Mouse (Mus musculus) lung, postnatal 0 days (tissue): ENCODE measurements around the gene Ttc7. TPM values are rescaled to one million over a fixed set of nuclear protein-coding genes. Genes with fewer than 3 reads are reported as not detected.

Experiments used
- ATAC-seq: fragments of 200-750 bp; cut with Nextera tagmentation; 2 replicates; pipeline ENCODE4 v1.8.0; 2017; ENCODE audit warnings: moderate library complexity
- DNase-seq: peaks from one replicate; pipeline ENCODE4 v3.0.0-alpha.2; 2016; ENCODE audit warnings: low spot score
- H3K27ac ChIP-seq: fragments of 300-500 bp; sonication (generic); 2 replicates; pipeline ENCODE4 v1.5.1; 2014; ENCODE audit warnings: antibody characterized with exemption, mild to moderate bottlenecking, low read length, mixed read lengths
- H3K27me3 ChIP-seq: fragments of 300-500 bp; sonication (generic); replicated peaks from 2 replicates; pipeline ENCODE4 v1.6.1; 2014; ENCODE audit warnings: low read length, mixed read lengths; ENCODE audit not compliant: insufficient read depth
- H3K36me3 ChIP-seq: fragments of 300-500 bp; sonication (generic); 2 replicates; pipeline ENCODE4 v1.6.1; 2014; ENCODE audit warnings: low read length, mixed read lengths; ENCODE audit not compliant: insufficient read depth
- H3K4me1 ChIP-seq: fragments of 300-500 bp; sonication (generic); 2 replicates; pipeline ENCODE4 v1.6.1; 2014; ENCODE audit warnings: antibody characterized with exemption, low read depth, low read length, mixed read lengths; ENCODE audit not compliant: insufficient read depth
- H3K4me2 ChIP-seq: fragments of 300-500 bp; sonication (generic); replicated peaks from 2 replicates; pipeline ENCODE4 v1.6.1; 2014; ENCODE audit warnings: low read depth, mild to moderate bottlenecking, low read length, moderate library complexity, mixed read lengths
- H3K4me3 ChIP-seq: fragments of 300-500 bp; sonication (generic); 2 replicates; pipeline ENCODE4 v1.5.1; 2014; ENCODE audit warnings: low read depth, low read length
- H3K9ac ChIP-seq: fragments of 300-500 bp; sonication (generic); replicated peaks from 2 replicates; pipeline ENCODE4 v1.6.1; 2014; ENCODE audit warnings: low read depth, mild to moderate bottlenecking
- H3K9me3 ChIP-seq: fragments of 300-500 bp; sonication (generic); 2 replicates; pipeline ENCODE4 v1.6.1; 2016; ENCODE audit warnings: low read length, mixed read lengths
- CTCF ChIP-seq: IDR thresholded peaks from 2 replicates; pipeline ENCODE4 v1.5.1; 2016; ENCODE audit warnings: antibody characterized with exemption, mild to moderate bottlenecking
- EP300 ChIP-seq: IDR thresholded peaks from 2 replicates; pipeline ENCODE4 v1.6.1; 2016; ENCODE audit warnings: antibody characterized with exemption, mild to moderate bottlenecking, control low read depth
- WGBS: fragments of 180-500 bp; shearing (Covaris S2); extraction: QIAGEN DNeasy Blood & Tissue Kit; methylation state at CpG from one replicate; pipeline ENCODE4 v1.1.7; 2014; 5-methylcytosine and 5-hydroxymethylcytosine counted together
- polyA plus RNA-seq: library from polyadenylated mRNA; unstranded; fragments of >200 nt; fragmentation: Nextera tagmentation; extraction: Ambion mirVana; gene quantifications from 2 replicates; pipeline ENCODE4 v1.2.1, GENCODE M21; 2015

The Ttc7 gene
- polyA plus RNA-seq, 1 experiment from 2014 or later, result 16.4 TPM

- no peak overlapping the region for H3K4me2 ChIP-seq
- no peak for ATAC-seq
- H3K4me3 ChIP-seq, result no peak overlapping the region
- no peaks in the 10 kb centered on the region for H3K27me3 ChIP-seq
- no peak overlapping the region for H3K9ac ChIP-seq
- no peaks in the 10 kb centered on the region for H3K4me1 ChIP-seq
- 82% methylated on average over 12 of the region's 12 CpGs for WGBS
- no peak overlapping the region for H3K27ac ChIP-seq
- no peaks in the 10 kb centered on the region for H3K36me3 ChIP-seq
- DNase-seq, result no peak
- TF ChIP-seq EP300 (no peak), CTCF (no peak)
- H3K9me3 ChIP-seq, result no peaks in the 10 kb centered on the region
These were observed 54.2 kb downstream of the Ttc7 start for GRCm38 (mm10) chr17:87336910-87337309.

GRCm38 (mm10) chr17:87337683-87338082 is 55.0 kb downstream of the Ttc7 start:
- DNase-seq, result no peak
- Histone ChIP-seq H3K27me3 (no peaks in the 10 kb centered on the region), H3K4me2 (no peak overlapping the region), H3K9ac (no peak overlapping the region), H3K4me1 (no peaks in the 10 kb centered on the region), H3K27ac (no peak overlapping the region), H3K9me3 (no peaks in the 10 kb centered on the region), H3K4me3 (no peak overlapping the region), H3K36me3 (no peaks in the 10 kb centered on the region)
- TF ChIP-seq CTCF, result no peak
- no peak for TF ChIP-seq EP300
- WGBS, result 84% methylated on average over 7 of the region's 7 CpGs
- ATAC-seq, result no peak

GRCm38 (mm10) chr17:87339122-87339521 is 56.4 kb downstream of the Ttc7 start:
- H3K4me1 ChIP-seq, result no peaks in the 10 kb centered on the region
- H3K36me3 ChIP-seq, result no peaks in the 10 kb centered on the region
- TF ChIP-seq EP300, result no peak
- no peak for TF ChIP-seq CTCF
- H3K9me3 ChIP-seq, result no peaks in the 10 kb centered on the region
- no peaks in the 10 kb centered on the region for H3K27me3 ChIP-seq
- 81% methylated on average over 1 of the region's 1 CpGs for WGBS
- no peak overlapping the region for H3K9ac ChIP-seq
- no peak overlapping the region for H3K4me3 ChIP-seq
- no peak overlapping the region for H3K4me2 ChIP-seq
- ATAC-seq (no peak), DNase-seq (no peak)
- no peak overlapping the region for H3K27ac ChIP-seq

- Histone ChIP-seq H3K4me2 (no peak overlapping the region), H3K4me1 (no peaks in the 10 kb centered on the region), H3K9me3 (no peaks in the 10 kb centered on the region), H3K4me3 (no peak overlapping the region), H3K36me3 (no peaks in the 10 kb centered on the region), H3K27ac (no peak overlapping the region), H3K27me3 (no peaks in the 10 kb centered on the region), H3K9ac (no peak overlapping the region)
- no peak for ATAC-seq
- WGBS, result 81% methylated on average over 8 of the region's 8 CpGs
- no peak for DNase-seq
- TF ChIP-seq CTCF, result no peak
- no peak for TF ChIP-seq EP300
These were observed 60.5 kb downstream of the Ttc7 start for GRCm38 (mm10) chr17:87343060-87343703.

- no peak for DNase-seq
- Histone ChIP-seq H3K9ac (no peak overlapping the region), H3K9me3 (no peaks in the 10 kb centered on the region), H3K27ac (no peak overlapping the region), H3K4me3 (no peak overlapping the region), H3K36me3 (no peaks in the 10 kb centered on the region), H3K4me2 (no peak overlapping the region), H3K27me3 (no peaks in the 10 kb centered on the region), H3K4me1 (no peaks in the 10 kb centered on the region)
- TF ChIP-seq CTCF, result no peak
- TF ChIP-seq EP300, result no peak
- ATAC-seq, result no peak
- 74% methylated on average over 18 of the region's 18 CpGs for WGBS
These were observed 62.0 kb downstream of the Ttc7 start for GRCm38 (mm10) chr17:87344441-87345251.

- H3K27me3 ChIP-seq, result no peaks in the 10 kb centered on the region
- H3K9ac ChIP-seq, result no peak overlapping the region
- ATAC-seq (no peak), DNase-seq (no peak)
- no peak overlapping the region for H3K4me2 ChIP-seq
- H3K4me3 ChIP-seq, result no peak overlapping the region
- no peaks in the 10 kb centered on the region for H3K4me1 ChIP-seq
- no peaks in the 10 kb centered on the region for H3K9me3 ChIP-seq
- TF ChIP-seq EP300 (no peak), CTCF (no peak)
- 40% methylated on average over 4 of the region's 4 CpGs for whole genome bisulfite sequencing
- H3K36me3 ChIP-seq, result no peaks in the 10 kb centered on the region
- no peak overlapping the region for H3K27ac ChIP-seq
These were observed 62.5 kb downstream of the Ttc7 start for GRCm38 (mm10) chr17:87345252-87345593.
